Mouse (Mus musculus) heart, postnatal 36 days (tissue): ENCODE measurements around the gene Itih3. TPM values are rescaled to one million over a fixed set of nuclear protein-coding genes. Genes with fewer than 3 reads are reported as not detected.
A peak's percentile ranks its signal among the peaks of the same experiment; 100 is the strongest.

Experiments used
- DNase-seq, 2 experiments: peaks; one replicate each; pipeline ENCODE4 v3.0.0; 2021 to 2022
- intact Hi-C: fragments of 180-260 bp; cut with DNase I; formaldehyde crosslinking; loops from one replicate; pipeline ENCODE4 v1.15.1; 2025
- total RNA-seq, 2 experiments: library from RNA; stranded (reverse); gene quantifications; 2 replicates each; pipeline ENCODE4 v1.2.3; 2021

The Itih3 gene
- total RNA-seq, result 1 to 10 TPM in 1 of 2 experiments, under 1 TPM in 1; 0.73 to 1.2 TPM

GRCm38 (mm10) chr14:30923375-30924105 is at the start of gene Itih3:
Gene Itih3, minus strand, starts transcription at chr14:30923760.
- DNase-seq, result no peak
- intact Hi-C loops, result no loop called here

GRCm38 (mm10) chr14:30960366-30960765 is 36.8 kb upstream of the Itih3 start:
- DNase-seq, result no peak
- intact Hi-C loops, result no loop called here

GRCm38 (mm10) chr14:30959031-30959430 is 35.5 kb upstream of the Itih3 start:
- no peak for DNase-seq
- intact Hi-C loops, result no loop called here

- intact Hi-C loops, result no loop called here
- DNase-seq, result no peak
Observed at GRCm38 (mm10) chr14:30958517-30958916, 35.0 kb upstream of the Itih3 start.

DNA sequence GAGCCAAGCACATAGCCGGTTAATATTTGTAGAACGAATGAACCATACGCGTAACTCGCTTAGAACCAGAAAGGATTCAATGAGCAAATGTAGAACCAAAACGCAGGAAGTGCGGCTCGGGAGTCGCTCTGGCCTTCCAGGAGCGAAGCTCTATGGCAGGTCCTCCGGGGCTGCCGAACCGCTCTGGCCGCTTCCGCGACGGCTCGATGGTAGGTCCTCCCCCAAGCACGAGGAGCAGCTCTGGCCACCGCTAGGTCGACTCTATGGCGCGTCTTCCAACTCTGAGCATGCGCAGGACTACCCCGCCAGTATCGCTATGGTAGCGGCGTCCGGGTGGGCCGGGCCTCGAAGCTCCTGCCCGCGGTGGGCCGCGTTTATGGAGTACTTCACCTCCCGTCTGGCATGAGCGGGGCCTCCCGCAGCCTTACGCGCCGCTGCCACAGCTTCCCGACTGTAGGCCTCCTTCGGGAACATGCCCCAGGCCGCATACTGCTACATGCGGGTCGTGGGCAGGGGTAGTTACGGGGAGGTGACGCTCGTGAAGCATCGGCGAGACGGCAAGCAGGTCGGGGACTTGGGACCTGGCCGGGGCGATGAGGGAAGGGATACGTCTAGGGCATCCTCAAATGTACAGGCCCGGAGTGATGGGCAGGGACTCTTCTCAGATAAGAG is 27.7 kb upstream of the Itih3 start, which contains the start of gene Nek4:
Nek4 (plus strand) TSS at position 224 of the 672 bp plus-strand sequence.
- intact Hi-C loops, result loop anchor here (2.0 kb wide), 1 partner anchor 50 kb away; the partner anchor contains the start of genes Glt8d1 and Spcs1
- peak; percentile 94 to 96 for DNase-seq

GRCm38 (mm10) chr14:30949986-30950385 is 26.4 kb upstream of the Itih3 start:
- DNase-seq, result no peak
- intact Hi-C loops, result loop anchor here (2.0 kb wide), 1 partner anchor 51 kb away; the partner anchor contains the start of genes Glt8d1 and Spcs1

- no peak for DNase-seq
- intact Hi-C loops, result loop anchor here (2.0 kb wide), 1 partner anchor 78 kb away; no protein-coding TSS in a partner anchor
Observed at GRCm38 (mm10) chr14:30944745-30945144, 21.2 kb upstream of the Itih3 start.

DNA sequence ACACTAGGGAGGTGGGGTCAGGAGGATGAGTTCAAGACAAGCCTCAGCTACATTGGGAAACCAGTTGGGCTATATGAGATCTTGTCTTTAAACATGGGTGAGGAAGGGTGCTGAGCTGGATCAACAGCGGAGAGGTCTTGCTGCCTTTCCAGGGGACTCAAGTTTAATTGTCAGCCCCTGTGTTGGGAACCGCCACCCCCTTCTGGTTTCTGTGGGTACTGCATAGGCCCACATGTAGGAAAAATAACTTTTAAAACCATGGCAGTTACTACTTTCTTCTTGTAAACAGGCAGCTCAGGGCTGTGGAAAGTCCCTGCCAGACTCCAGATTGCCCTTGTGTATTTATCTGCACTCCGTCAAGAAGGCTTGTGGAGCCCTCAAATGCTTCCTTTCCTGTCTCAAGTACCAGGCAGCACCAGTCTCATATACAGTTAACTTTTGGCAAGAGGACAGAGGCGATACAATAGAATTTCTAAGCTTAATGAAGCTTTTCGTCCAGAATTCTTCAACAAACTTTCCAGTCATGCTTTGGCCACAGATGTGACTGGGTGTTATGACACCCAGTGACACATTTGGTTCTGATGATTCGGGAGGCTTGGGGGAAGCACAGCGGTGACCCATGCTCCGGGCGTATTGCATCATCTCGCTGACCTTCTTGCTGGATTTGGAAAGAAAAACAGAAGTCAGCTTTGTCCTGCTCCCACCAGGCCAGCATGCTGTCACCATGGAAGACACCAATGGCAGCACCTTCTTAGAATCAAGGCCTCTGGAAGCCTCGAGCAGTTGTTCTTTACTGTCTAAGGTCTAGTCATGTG is 20.5 kb upstream of the Itih3 start:
- intact Hi-C loops, result loop anchor here (2.0 kb wide), 1 partner anchor 77 kb away; no protein-coding TSS in a partner anchor
- peak; percentile 67 to 79 for DNase-seq

DNA sequence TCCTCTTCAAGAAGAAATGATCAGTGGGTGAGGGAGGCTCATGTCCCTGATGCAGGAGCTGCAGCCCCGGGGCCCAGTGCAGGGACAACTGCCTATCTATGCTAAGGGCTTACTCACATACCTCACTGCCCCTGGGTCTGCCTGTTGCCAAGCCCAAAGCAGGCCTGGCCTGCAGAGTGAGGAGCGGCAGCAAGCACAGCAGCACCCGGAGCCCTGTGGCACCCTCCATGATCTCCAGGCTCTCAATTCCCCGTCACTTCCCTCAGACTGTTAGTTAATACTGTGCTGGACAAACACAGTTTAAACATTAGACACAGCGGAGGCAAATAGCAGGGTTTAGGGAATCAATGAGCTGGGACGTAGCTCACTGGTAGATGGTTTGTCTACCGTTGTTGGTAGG is 19.5 kb upstream of the Itih3 start, which contains the start of gene Itih1:
Itih1 (minus strand) TSS at position 252 of the 400 bp plus-strand sequence.
- DNase-seq, result no peak
- intact Hi-C loops, result no loop called here

DNA sequence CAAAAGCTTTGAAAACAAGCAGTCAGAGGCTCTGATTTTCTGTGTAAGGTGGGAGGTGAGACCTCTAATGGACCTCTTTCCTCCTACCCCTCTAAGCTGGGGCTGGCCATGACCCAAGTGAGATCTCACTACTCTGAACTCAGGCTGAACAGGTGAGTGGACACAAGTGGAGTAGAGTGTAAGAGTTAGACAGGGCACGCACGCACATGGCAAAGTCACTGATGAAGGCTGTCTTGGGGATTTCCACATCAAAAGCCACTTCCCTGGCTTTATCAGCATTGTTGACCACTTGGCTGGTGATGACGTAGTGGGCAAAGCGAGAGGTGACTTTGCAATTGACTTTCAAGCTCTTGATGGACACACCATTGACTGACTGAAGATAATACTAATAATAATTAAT is 18.7 kb upstream of the Itih3 start:
- intact Hi-C loops, result no loop called here

DNA sequence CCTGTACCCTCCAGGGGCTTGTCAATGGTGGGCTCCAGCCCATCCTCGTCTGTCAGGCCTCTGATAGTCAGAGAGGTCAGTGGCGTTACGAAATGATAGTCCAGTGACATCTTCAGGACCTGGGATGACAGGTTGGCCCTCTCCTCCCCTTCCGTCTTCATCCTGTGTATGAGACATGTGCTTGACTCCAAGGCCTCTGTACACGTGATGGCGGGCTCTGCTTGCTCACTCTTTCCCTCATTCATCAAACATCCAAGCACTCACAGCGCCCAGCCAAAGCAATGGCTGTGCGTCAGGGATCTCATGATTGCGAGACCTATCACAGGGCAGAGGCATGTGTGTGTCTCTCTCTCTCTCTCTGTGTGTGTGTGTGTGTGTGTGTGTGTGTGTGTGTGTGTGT is 9.8 kb upstream of the Itih3 start:
- intact Hi-C loops, result no loop called here
- DNase-seq, result no peak

More for the DNA sequence above, 18.7 kb upstream of the Itih3 start:
- no peak for DNase-seq

GRCm38 (mm10) chr14:30930386-30930785 is 6.8 kb upstream of the Itih3 start:
- intact Hi-C loops, result no loop called here
- no peak for DNase-seq

DNA sequence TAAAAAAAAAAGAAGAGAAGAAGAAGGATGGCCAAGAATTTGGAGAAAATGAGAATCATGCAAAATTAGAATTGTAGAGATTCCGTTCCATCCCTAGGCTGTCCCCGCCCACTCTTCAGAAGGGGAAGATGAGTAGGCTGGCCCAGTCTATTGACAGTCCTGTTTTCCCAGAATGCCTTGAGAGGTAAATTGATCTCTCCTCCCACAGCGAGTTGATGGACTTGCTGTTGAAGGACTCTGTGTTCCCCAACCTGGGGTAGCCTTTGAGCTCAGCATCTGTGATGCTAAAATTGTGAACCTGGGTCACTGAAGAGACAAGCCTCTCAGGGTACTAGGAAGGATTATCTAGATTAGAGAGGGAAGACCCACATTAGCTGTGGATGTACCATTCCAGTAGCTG is 1.9 kb upstream of the Itih3 start:
- intact Hi-C loops, result no loop called here
- DNase-seq, result no peak

GRCm38 (mm10) chr14:30922053-30922670 is 1.4 kb downstream of the Itih3 start:
- intact Hi-C loops, result no loop called here
- DNase-seq, result no peak

DNA sequence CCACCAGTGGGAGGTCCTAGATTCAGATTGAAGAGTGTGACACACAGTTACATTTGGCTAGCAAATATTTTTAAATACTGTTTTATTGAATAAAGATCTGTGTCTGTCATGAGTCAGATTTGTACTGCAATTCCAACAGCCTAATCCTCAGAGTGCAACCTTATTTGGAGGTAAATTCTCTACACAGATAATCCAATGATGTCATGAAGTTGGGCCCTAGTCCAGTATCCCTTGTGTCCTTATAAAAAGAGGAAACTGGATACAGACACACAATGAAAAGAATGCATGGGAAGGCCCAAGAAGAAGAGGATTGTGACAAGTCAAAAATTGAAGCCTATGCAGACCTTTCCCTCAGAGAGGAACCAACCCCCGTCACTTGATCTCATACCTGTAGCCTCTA is 7.0 kb downstream of the Itih3 start:
- intact Hi-C loops, result no loop called here
- no peak for DNase-seq

GRCm38 (mm10) chr14:30913404-30913803 is 10.2 kb downstream of the Itih3 start:
- DNase-seq, result peak in 1 of 2 experiments; percentile 13
- intact Hi-C loops, result no loop called here

GRCm38 (mm10) chr14:30912641-30913040 is 10.9 kb downstream of the Itih3 start:
- intact Hi-C loops, result no loop called here
- DNase-seq, result no peak

DNA sequence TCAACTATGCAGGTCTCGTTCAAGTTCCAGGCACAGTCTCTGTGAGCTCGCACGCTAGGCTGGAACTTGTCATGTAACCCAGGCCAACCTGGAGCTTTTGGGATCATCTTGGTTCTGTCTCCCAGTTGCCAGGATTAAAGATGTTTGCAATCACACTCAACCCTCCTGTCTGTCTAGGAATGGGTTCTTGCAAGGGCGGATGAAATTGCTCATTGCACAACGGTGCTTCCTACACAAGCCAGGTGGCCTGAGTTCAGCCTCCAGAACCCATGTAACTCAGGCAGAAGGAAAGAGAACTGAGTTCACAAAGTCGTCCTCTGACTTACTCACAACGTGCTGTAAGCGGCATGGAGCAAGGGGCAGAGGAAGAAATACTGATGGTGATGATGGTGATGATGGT is 12.4 kb downstream of the Itih3 start:
- intact Hi-C loops, result no loop called here
- no peak for DNase-seq

DNA sequence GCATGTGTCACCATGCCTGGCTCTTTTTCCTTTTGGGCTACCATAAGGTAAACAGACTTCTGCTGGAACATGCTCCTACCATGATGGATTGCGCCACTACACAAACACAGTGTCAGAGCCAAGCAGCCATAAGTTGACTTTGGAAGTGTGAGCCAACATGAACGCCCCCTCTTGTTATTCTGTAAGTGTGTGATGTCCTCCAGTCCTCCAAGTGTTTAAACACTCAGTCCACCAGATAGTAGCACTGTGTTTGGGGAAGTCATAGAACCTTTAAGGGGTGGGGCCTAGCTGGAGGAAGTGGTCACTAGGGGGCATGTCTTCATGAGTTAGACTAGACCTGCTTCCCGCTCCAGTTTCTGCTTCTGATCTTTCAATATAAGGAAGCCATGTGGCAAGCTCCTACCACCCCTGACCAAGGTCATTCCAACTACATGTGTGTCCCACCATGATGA is 15.7 kb downstream of the Itih3 start:
- DNase-seq, result no peak
- intact Hi-C loops, result no loop called here

DNA sequence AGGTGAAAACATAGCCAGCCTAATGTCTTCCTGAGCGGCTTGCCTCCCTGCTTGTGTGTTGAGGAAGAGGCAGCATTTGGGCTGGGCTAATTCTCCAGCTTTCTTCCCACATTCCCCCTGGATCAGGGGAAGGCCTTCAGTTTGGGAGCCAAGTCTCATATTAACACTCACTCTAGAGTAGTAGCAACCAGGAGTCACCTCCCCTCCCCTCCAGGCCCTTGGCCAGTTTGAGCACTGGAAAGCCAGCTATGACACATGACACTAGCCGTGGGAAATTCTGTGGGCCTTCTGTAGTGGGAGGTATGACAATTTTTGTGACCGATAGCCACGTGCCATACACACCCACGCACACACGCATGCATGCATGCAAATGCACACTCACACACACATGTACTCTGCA is 17.6 kb downstream of the Itih3 start:
- intact Hi-C loops, result no loop called here

More for the DNA sequence above, 17.6 kb downstream of the Itih3 start:
- DNase-seq, result no peak
